Mouse (Mus musculus) megakaryocyte, embryonic 14.5 days (primary cell): ENCODE measurements around the gene Cyp26c1.

Experiments used
- FLI1 ChIP-seq: IDR thresholded peaks from 2 replicates; pipeline ENCODE4 v1.6.1; 2012; ENCODE audit warnings: low read length, inconsistent platforms, mixed read lengths
- GATA1 ChIP-seq: IDR thresholded peaks from 3 replicates; pipeline ENCODE4 v1.6.1; 2012; ENCODE audit warnings: mixed read lengths, low read length, inconsistent platforms, borderline replicate concordance

- TF ChIP-seq FLI1 (no peak), GATA1 (no peak)
Observed at GRCm38 (mm10) chr19:37699711-37700110, 14.3 kb downstream of the Cyp26c1 start.
